Mouse (Mus musculus): ENCODE measurements around the gene Nadk2. TPM values are rescaled to one million over a fixed set of nuclear protein-coding genes. Genes with fewer than 3 reads are reported as not detected.

The Nadk2 gene
- 49.5 and 49.6 TPM in 2 replicates for total RNA-seq (2017)

GRCm38 (mm10) chr15:9070912-9071555 is at the start of gene Nadk2:
Gene Nadk2, plus strand, starts transcription at chr15:9071260.
- ATAC-seq (ENCODE audit: extremely low read depth, insufficient number of reproducible peaks, low FRiP score, poor library complexity, severe bottlenecking), result peak; percentile 94

- no peak for ATAC-seq (ENCODE audit: extremely low read depth, insufficient number of reproducible peaks, low FRiP score, poor library complexity, severe bottlenecking)
Observed at GRCm38 (mm10) chr15:9055704-9056103, 15.4 kb upstream of the Nadk2 start.

GRCm38 (mm10) chr15:9059856-9060255 is 11.2 kb upstream of the Nadk2 start:
- ATAC-seq (ENCODE audit: extremely low read depth, insufficient number of reproducible peaks, low FRiP score, poor library complexity, severe bottlenecking), result no peak

- ATAC-seq (ENCODE audit: extremely low read depth, insufficient number of reproducible peaks, low FRiP score, poor library complexity, severe bottlenecking), result no peak
Observed at GRCm38 (mm10) chr15:9061150-9061882, 9.7 kb upstream of the Nadk2 start.

- no peak for ATAC-seq (ENCODE audit: extremely low read depth, insufficient number of reproducible peaks, low FRiP score, poor library complexity, severe bottlenecking)
Observed at GRCm38 (mm10) chr15:9068881-9069280, 2.2 kb upstream of the Nadk2 start.

- ATAC-seq (ENCODE audit: extremely low read depth, insufficient number of reproducible peaks, low FRiP score, poor library complexity, severe bottlenecking), result no peak
Observed at GRCm38 (mm10) chr15:9070353-9070752, 707 bp upstream of the Nadk2 start.

GRCm38 (mm10) chr15:9071556-9072544 is 790 bp downstream of the Nadk2 start:
- ATAC-seq (ENCODE audit: extremely low read depth, insufficient number of reproducible peaks, low FRiP score, poor library complexity, severe bottlenecking), result no peak

- ATAC-seq (ENCODE audit: extremely low read depth, insufficient number of reproducible peaks, low FRiP score, poor library complexity, severe bottlenecking), result no peak
Observed at GRCm38 (mm10) chr15:9072630-9073029, 1.6 kb downstream of the Nadk2 start.

- ATAC-seq (ENCODE audit: extremely low read depth, insufficient number of reproducible peaks, low FRiP score, poor library complexity, severe bottlenecking), result no peak
Observed at GRCm38 (mm10) chr15:9073067-9073608, 2.1 kb downstream of the Nadk2 start.

GRCm38 (mm10) chr15:9073684-9074083 is 2.6 kb downstream of the Nadk2 start:
- ATAC-seq (ENCODE audit: extremely low read depth, insufficient number of reproducible peaks, low FRiP score, poor library complexity, severe bottlenecking), result no peak

- no peak for ATAC-seq (ENCODE audit: extremely low read depth, insufficient number of reproducible peaks, low FRiP score, poor library complexity, severe bottlenecking)
Observed at GRCm38 (mm10) chr15:9074139-9074538, 3.1 kb downstream of the Nadk2 start.

- no peak for ATAC-seq (ENCODE audit: extremely low read depth, insufficient number of reproducible peaks, low FRiP score, poor library complexity, severe bottlenecking)
Observed at GRCm38 (mm10) chr15:9074671-9075070, 3.6 kb downstream of the Nadk2 start.

GRCm38 (mm10) chr15:9075608-9076200 is 4.6 kb downstream of the Nadk2 start:
- no peak for ATAC-seq (ENCODE audit: extremely low read depth, insufficient number of reproducible peaks, low FRiP score, poor library complexity, severe bottlenecking)

GRCm38 (mm10) chr15:9078481-9079300 is 7.6 kb downstream of the Nadk2 start:
- no peak for ATAC-seq (ENCODE audit: extremely low read depth, insufficient number of reproducible peaks, low FRiP score, poor library complexity, severe bottlenecking)

- ATAC-seq (ENCODE audit: extremely low read depth, insufficient number of reproducible peaks, low FRiP score, poor library complexity, severe bottlenecking), result no peak
Observed at GRCm38 (mm10) chr15:9079626-9080025, 8.6 kb downstream of the Nadk2 start.

- ATAC-seq (ENCODE audit: extremely low read depth, insufficient number of reproducible peaks, low FRiP score, poor library complexity, severe bottlenecking), result no peak
Observed at GRCm38 (mm10) chr15:9080206-9080605, 9.1 kb downstream of the Nadk2 start.

GRCm38 (mm10) chr15:9081294-9081693 is 10.2 kb downstream of the Nadk2 start:
- no peak for ATAC-seq (ENCODE audit: extremely low read depth, insufficient number of reproducible peaks, low FRiP score, poor library complexity, severe bottlenecking)

- no peak for ATAC-seq (ENCODE audit: extremely low read depth, insufficient number of reproducible peaks, low FRiP score, poor library complexity, severe bottlenecking)
Observed at GRCm38 (mm10) chr15:9082753-9083152, 11.7 kb downstream of the Nadk2 start.

All from neutrophil, adult 5-6 weeks (primary cell).